Mouse (Mus musculus) neural tube, embryonic 10.5 days (tissue): ENCODE measurements around the gene Lig3.

Source experiments
- DNase-seq: peaks from one replicate; pipeline ENCODE4 v3.0.0-alpha.2; 2017; ENCODE audit warnings: low spot score; ENCODE audit errors: extremely low spot score

Lig3 gene

GRCm38 (mm10) chr11:82780983-82781903, at the start of gene Lig3:
Lig3 (plus strand) TSS chr11:82781108.
- peak; percentile 94 for DNase-seq

DNA sequence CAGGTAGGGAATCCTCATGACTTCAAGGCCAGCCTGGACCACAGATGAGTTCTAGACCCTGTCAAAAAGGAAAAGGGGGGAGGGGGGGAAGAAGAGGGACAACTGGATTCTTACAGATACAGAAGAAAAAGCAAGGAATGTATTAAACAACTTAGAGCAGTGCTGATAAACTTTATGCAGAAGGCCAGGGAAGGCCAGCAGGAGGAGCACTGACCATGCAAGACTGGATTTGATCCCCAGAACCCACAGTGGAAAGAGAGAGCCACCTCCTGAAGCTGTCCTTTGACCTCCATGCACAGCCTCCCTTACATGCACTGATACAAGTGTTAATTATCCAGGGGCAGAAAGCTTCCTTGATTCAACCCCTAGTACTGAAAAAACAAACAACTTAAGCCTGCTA, 46.7 kb upstream of the Lig3 start:
- no peak for DNase-seq

GRCm38 (mm10) chr11:82739006-82739405, 41.9 kb upstream of the Lig3 start:
- DNase-seq = no peak

DNA sequence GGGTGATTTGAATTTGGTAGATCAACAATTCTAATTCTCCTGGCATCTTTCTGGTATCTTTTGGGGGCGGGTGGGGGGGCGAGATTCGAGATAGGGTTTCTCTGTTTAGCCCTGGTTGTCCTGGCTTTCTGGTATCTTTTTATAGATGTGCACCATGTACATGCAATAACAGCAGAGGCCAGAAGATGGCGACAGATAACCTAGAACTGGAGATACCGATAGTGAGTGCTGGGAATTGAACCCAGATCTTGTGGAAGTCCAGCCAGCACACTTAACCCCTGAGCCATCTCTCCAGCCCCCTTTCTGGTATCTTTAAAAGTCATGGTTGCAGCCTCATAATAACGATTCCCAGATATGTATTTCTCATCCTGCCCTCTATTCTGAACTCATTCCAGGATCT, 34.8 kb upstream of the Lig3 start:
- DNase-seq = peak; percentile 33

DNA sequence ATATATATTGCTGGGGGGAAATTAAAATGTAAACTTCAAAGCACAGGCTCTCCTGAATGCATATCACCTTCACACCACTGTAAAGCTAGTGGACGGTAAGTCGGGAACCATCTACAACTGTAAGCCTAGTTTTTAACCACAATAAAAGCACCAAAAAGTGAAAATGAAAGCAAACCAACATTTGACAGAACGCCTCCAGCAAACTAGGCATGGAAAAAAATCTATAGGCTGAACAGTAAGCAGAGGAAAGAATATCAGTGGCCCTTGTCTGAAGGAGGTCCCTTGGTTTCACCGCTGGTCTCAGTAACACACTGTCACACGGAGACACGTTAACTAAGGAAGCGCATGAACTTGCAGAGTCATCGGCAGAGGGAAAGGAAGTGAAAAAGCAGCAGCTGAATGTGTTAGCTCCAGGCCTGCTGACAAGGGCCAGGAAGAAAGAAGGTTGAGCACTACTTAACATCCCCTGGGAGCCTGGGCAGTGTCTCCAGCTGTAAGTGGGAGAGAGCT, 34.0 kb upstream of the Lig3 start:
- DNase-seq = no peak

GRCm38 (mm10) chr11:82752349-82753115, 28.4 kb upstream of the Lig3 start:
- no peak for DNase-seq

DNA sequence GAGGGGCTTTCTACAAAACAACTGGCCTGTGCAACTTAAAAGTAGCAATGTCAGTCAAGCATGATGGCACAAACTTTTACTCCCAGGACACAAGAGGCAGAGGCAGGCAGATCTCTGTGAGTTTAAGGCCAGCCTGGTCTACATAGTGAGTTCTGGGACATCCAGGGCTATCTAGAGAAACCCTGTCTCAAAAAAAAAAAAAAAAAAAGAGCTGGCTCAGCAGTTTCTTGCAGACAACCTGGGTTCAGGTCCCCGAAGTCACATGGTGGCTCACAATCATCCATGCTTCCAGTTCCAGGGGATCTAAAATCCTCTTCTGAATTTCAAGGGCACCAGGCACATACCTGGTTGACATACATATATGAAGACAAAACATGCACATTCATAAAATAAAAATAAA, 25.0 kb upstream of the Lig3 start:
- DNase-seq = no peak

DNA sequence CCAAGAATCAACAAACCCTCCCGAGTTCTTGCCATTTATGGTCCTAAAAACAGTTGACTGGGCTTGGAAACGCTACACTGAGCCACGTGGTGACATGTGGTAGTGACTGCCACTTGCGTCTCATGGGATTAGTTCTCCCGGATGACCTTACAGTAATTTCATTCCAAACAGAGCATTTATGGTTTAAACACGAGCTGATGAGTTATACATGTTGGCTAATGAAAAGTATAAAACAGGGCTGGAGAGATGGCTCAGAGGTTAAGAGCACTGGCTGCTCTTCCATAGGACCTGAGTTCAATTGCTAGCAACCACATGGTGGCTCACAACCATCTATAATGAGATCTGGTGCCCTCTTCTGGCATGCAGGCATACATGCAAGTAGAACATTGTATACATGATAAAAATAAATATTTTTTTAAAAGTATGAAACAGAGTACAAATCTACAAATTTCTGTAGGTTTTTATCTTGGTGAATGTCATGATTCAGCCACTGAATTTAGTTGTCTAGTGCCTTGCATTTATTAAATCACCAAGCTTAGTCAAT, 18.6 kb upstream of the Lig3 start:
- no peak for DNase-seq

DNA sequence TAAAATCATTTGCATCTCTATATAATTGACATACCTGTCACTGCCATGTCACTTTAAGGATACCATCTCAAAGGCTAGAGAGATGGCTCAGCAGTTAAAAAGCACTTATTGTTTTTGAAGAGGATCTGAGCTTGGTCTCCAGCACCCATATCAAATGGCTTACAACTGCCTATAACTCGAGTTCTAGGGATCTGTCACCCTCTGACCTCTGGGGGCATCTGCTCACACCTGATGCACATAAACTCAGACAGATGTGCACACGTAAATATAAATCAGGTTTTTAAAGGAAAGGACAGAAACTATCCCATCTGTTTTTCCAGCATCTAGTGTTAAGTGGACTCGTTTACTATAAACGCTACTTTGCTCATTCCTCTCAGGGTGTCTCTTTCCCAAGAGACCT, 17.6 kb upstream of the Lig3 start:
- DNase-seq = no peak

DNA sequence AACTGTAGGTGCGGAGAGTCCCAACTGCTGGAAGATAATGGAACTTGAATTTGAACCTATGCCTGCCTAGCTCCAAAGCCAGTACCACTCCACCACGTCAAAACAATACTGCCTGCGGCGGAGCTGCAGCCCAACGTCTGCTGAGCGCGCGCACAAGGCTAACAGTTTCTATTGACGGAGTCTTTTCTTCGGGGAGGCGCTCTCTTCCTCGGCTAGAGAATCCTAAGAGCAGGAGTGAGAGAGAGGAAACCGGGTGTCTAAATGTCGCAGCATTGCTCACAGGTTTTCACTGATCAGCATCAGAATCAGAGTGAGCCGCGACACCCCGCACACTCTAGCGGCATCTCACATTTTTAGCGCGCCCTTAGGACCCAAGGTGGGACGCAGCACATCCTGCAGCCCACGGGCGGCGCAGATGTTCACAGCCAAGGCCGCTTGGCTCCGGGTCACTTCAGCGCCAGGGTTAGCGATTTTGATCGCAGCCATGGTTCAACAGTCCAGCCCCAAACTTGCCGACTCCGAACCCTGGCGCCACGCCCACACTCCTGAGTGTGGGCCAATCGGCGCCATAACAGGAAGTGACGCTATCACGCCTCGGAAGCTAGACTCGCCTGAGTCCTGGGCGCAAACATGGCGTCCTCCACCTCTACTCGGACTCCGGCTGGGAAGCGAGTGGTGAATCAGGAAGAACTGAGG, 17.0 kb upstream of the Lig3 start, which contains the start of the genes Cct6b and Zfp830:
Cct6b (minus strand) TSS at position 580 of the 696 bp plus-strand sequence.
Zfp830 (plus strand) TSS at position 604 of the 696 bp plus-strand sequence.
- DNase-seq = peak; percentile 88

- no peak for DNase-seq
These were observed 16.4 kb upstream of the Lig3 start for GRCm38 (mm10) chr11:82764438-82764924.

DNA sequence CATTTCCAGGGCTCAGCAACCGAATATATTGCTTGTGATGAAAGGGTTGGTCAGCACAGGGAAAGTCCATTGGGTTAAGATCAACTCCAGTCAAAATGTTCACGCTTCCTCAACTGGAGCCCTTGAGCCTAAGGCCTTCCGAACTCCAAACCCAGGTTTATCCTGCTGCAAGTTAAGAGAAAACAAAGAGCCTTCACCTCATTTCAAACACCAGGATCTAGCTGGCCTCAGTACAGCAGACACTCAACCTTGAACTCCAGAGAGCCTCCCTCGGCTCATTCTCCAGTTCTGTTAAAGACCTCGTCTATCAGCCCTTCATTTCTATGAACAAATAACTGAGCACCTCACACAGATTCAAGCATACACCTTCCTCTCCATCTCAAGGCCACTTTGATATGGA, 774 bp upstream of the Lig3 start:
- no peak for DNase-seq

DNA sequence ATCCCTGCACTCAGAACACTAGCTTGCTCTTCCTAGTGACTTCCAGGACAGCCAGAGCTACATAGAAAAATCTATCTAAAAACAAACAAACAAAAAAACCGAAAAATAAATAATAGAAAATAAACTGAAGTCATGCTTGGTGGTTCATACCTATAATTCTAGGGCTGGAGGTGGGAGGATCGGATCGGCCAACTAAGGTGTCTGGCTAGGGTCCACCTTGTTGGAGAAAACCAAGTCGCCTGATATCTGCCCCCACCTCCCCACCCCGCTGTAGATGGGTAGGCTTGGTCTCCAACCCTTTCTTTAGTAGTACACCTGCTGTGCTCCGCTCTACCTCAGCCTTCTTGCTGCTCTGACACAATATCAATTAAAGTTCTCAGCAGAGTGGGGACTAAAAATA, 1.3 kb downstream of the Lig3 start:
- no peak for DNase-seq

GRCm38 (mm10) chr11:82783453-82783852, 2.5 kb downstream of the Lig3 start:
- DNase-seq = no peak

GRCm38 (mm10) chr11:82806656-82807055, 25.7 kb downstream of the Lig3 start:
- no peak for DNase-seq

DNA sequence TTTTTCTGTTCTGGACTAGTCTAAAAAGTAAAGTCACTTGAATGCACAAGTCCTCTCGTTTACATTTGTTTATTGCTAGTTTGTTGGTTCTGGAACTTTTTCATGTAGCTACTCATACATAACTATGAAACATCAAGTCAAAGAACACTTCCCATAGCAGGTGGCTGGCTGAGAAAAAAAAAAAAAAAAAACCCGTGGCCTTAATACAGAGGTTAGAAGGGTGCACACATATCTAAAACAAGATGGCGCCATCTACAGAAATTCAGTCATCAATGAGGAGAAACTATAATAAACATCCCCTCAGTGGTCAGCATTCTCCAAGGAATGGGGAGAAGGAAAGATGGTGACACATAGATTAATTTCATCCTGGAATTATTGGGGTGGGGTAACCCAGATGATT, 26.5 kb downstream of the Lig3 start:
- DNase-seq = no peak

GRCm38 (mm10) chr11:82808485-82808884, 27.6 kb downstream of the Lig3 start:
- no peak for DNase-seq

DNA sequence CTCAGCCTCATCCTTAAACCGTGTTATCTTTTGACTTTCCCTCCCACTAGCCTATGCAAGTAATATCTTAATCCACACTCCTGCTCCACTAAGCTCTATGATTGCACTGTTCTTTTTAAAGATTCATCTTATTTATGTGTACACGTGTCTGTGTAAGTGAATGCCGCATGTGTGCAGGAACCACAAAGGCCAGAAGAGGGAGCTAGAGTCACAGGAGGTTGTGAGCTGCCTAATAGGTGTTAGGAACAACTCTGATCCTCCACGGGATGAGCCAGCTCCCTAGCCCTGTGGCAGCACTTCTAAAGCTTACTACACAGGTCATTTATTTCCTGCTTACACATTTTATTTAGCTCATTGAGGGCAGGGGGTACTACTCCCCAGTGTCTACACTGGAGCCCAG, 38.4 kb downstream of the Lig3 start:
- DNase-seq = peak; percentile 57

DNA sequence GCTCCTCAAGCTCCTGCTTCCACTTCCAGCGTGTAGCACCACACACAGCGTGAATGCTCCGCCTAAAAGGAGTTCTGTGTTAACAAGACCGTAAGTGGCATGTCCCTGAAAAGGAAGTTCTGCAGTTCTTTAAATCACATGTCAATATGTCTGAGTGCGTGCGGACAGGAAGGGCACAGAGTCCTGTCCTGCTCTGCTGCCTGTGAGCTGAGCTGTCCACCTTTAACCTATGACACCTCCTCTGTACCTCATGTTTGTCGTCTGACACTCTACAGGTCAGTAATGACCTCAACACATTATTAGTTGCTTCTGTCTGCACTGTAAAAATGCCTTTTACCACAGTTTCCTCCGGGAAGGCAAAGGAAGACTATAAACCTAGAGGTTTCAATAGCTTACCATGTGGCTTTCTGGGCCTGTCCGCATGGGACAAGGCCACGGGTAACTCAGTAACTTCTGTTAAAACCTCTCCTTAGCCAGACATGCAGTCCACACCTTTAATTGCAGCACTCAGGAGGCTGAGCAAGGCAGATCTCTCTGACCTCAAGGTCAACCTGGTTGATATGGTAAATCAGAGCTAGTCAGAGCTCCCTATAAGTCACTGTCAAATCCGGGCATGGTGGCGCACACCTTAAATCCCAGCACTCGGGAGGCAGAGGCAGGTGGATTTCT, 40.0 kb downstream of the Lig3 start:
- DNase-seq = no peak

DNA sequence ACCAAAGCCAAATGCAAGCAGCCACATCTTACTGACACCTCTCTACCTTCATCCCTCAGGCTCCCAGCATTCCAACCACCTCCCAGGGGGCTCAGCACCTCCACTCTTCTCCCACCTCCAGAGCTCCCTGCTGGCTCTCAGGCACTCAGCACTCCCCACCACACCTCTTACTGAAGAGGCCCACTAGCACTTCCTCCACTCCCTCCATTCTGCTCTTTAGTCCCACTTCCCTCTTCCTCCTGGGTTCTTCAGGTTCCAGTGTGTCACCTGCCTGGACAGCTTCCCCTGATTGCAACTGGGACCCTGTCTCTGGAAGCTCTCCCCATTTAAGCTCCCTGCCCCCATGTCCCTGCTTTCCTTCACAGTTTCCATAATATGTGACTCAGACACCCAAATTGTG, 45.9 kb downstream of the Lig3 start:
- DNase-seq = no peak
